Mouse (Mus musculus): ENCODE data around the gene Apol9a.

Gene Apol9a

GRCm38 (mm10) chr15:77377419-77377818, 33.5 kb downstream of the Apol9a start:
- no peak for DNase-seq (ENCODE audit: extremely low spot score, low spot score)

GRCm38 (mm10) chr15:77376920-77377319, 34.0 kb downstream of the Apol9a start:
- DNase-seq (ENCODE audit: extremely low spot score, low spot score), result no peak

- no peak for DNase-seq (ENCODE audit: extremely low spot score, low spot score)
Observed at GRCm38 (mm10) chr15:77370588-77370987, 40.3 kb downstream of the Apol9a start.

- DNase-seq (ENCODE audit: extremely low spot score, low spot score), result no peak
Observed at GRCm38 (mm10) chr15:77369981-77370380, 41.0 kb downstream of the Apol9a start.

- no peak for DNase-seq (ENCODE audit: extremely low spot score, low spot score)
Observed at GRCm38 (mm10) chr15:77368818-77369320, 42.1 kb downstream of the Apol9a start.

- DNase-seq (ENCODE audit: extremely low spot score, low spot score), result peak; percentile 96
Observed at GRCm38 (mm10) chr15:77368148-77368547, 42.8 kb downstream of the Apol9a start.

- DNase-seq (ENCODE audit: extremely low spot score, low spot score), result no peak
Observed at GRCm38 (mm10) chr15:77367504-77367903, 43.4 kb downstream of the Apol9a start.

- DNase-seq (ENCODE audit: extremely low spot score, low spot score), result peak; percentile 86
Observed at GRCm38 (mm10) chr15:77366706-77367484, 44.0 kb downstream of the Apol9a start.

GRCm38 (mm10) chr15:77365700-77366570, 45.0 kb downstream of the Apol9a start:
- DNase-seq (ENCODE audit: extremely low spot score, low spot score), result no peak

- DNase-seq (ENCODE audit: extremely low spot score, low spot score), result no peak
Observed at GRCm38 (mm10) chr15:77364026-77364425, 46.9 kb downstream of the Apol9a start.

GRCm38 (mm10) chr15:77363578-77363977, 47.4 kb downstream of the Apol9a start:
- no peak for DNase-seq (ENCODE audit: extremely low spot score, low spot score)

- no peak for DNase-seq (ENCODE audit: extremely low spot score, low spot score)
Observed at GRCm38 (mm10) chr15:77362952-77363351, 48.0 kb downstream of the Apol9a start.

- DNase-seq (ENCODE audit: extremely low spot score, low spot score), result no peak
Observed at GRCm38 (mm10) chr15:77359905-77360304, 51.0 kb downstream of the Apol9a start.

- DNase-seq (ENCODE audit: extremely low spot score, low spot score), result peak; percentile 25
Observed at GRCm38 (mm10) chr15:77359486-77359885, 51.4 kb downstream of the Apol9a start.

GRCm38 (mm10) chr15:77359084-77359483, 51.9 kb downstream of the Apol9a start:
- DNase-seq (ENCODE audit: extremely low spot score, low spot score), result no peak

- DNase-seq (ENCODE audit: extremely low spot score, low spot score), result peak; percentile 92
Observed at GRCm38 (mm10) chr15:77358320-77359040, 52.5 kb downstream of the Apol9a start.

GRCm38 (mm10) chr15:77356248-77356810, 54.6 kb downstream of the Apol9a start:
- DNase-seq (ENCODE audit: extremely low spot score, low spot score), result peak; percentile 44

- DNase-seq (ENCODE audit: extremely low spot score, low spot score), result no peak
Observed at GRCm38 (mm10) chr15:77354848-77355551, 55.9 kb downstream of the Apol9a start.

- no peak for DNase-seq (ENCODE audit: extremely low spot score, low spot score)
Observed at GRCm38 (mm10) chr15:77354496-77354847, 56.5 kb downstream of the Apol9a start.
